Mouse (Mus musculus) lung, postnatal 0 days (tissue): ENCODE results near the gene Gm9044.
"Not testable (repeated sequence)": the region's sequence is repeated elsewhere in the genome, so short reads cannot be mapped to it uniquely, and the experiment has no call there.

Experiments used
- CTCF ChIP-seq: IDR thresholded peaks from 2 replicates; pipeline ENCODE4 v1.5.1; 2016; ENCODE audit warnings: antibody characterized with exemption, mild to moderate bottlenecking
- EP300 ChIP-seq: IDR thresholded peaks from 2 replicates; pipeline ENCODE4 v1.6.1; 2016; ENCODE audit warnings: antibody characterized with exemption, mild to moderate bottlenecking, control low read depth

DNA sequence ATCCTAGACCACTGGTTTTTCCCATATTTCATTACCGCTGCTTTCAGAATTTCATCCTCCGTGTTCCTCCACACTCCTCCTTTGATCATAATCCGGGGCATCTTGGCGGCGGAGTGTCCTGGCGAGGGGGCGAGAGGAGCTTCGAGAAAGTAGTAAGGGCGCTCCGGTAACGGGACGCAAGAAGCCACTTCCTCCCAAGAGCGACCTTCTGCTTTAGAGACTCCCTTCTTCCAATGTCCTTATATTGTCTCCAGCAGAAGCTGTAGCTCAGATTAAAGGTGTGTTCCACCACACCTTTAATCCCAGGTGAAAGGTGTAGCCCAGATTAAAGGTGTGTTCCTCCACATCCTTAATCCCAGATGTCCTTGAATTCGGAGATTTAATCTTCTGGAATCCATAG, at the start of gene Gm9044:
- not testable (repeated sequence) for TF ChIP-seq CTCF, EP300
